Comparison of ENCODE assay signal across 19 mouse cellular contexts in the genomic region with DNA sequence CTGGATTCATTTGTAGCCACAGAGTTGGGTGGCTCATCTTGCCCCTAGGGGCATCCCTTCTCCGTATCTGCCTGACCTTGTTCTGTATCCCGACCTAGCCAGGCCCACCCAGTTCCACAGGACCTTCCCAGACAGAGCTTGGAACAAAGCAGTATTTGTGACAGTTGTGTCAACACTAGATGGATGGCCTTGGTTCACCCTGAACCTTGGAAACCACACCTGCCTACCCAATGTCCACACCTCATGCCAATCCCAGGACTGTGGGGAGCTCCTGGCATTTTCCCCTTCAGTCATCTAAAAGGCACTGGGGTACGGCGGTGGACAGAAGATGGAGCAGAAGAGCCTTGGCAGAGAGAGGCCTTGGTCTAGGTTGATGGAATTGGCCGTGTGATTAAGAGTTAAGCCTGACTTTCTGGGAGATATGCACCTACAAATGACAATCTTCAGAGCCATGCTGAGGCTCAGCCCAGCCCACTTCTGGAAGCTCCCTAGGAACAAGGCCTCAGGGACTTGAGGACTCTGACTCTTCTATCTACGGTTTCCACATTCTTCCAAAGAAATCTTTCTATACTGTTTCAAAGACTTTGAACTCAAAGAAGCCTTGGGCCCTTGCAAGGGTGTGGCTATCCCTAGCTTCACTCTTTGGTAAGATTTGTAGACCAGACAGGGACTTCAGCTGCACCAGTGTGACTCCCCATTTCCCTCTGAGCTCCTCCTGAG. TPM values are rescaled to one million over a fixed set of nuclear protein-coding genes. Genes with fewer than 3 reads are reported as not detected.
DNase-seq lines count a peak whose midpoint lies in the region; ATAC-seq and TF ChIP-seq lines count a peak whose summit lies in the region.
"Had no signal": no experiment of that assay in that cellular context is flagged by ENCODE, and none has a peak within 500 bp of the region (broad histone marks: within the 10 kb centered on the region; RNA-seq: fewer than 3 reads in every experiment).

No protein-coding gene starts in this region.

- no peak overlapping the region for H3K4me3 ChIP-seq in intestine, embryonic 15.5 days (replicated peaks)
- H3K4me3 ChIP-seq in intestine, embryonic 16.5 days (ENCODE audit: low read length) = no peak overlapping the region
- no peak overlapping the region for H3K4me3 ChIP-seq in myocyte
- no peak overlapping the region for H3K4me3 ChIP-seq in stomach, postnatal 0 days (ENCODE audit: low read depth, low read length)
- no peak overlapping the region for H3K4me3 ChIP-seq in kidney, embryonic 14.5 days (ENCODE audit: low read length)
- no peak overlapping the region for H3K4me3 ChIP-seq in cerebellum, adult 2 months (replicated peaks; ENCODE audit: insufficient read depth, low read depth, low read length)
- H3K4me3 ChIP-seq: embryonic facial prominence, embryonic 10.5 days; embryonic facial prominence, embryonic 12.5 days had no signal

- no peak for TF ChIP-seq EP300 in stomach, postnatal 0 days (optimal IDR thresholded peaks at IDR 0.05)

- H3K27ac ChIP-seq in intestine, embryonic 15.5 days = peak overlapping the region; percentile 29; the same call in 1 of the 2 replicates
- H3K27ac ChIP-seq in intestine, embryonic 16.5 days (ENCODE audit: low read length) = peak overlapping the region; percentile 81
- no peak overlapping the region for H3K27ac ChIP-seq in stomach, postnatal 0 days (replicated peaks)
- no peak overlapping the region for H3K27ac ChIP-seq in kidney, embryonic 14.5 days (ENCODE audit: low read depth, low read length)
- no peak overlapping the region for H3K27ac ChIP-seq in cerebellum, adult 2 months (ENCODE audit: insufficient read depth, low read length)
- H3K27ac ChIP-seq: embryonic facial prominence, embryonic 10.5 days; embryonic facial prominence, embryonic 12.5 days had no signal

- H3K79me2 ChIP-seq in myocyte (ENCODE audit: control insufficient read depth, insufficient read depth) = no peaks in the 10 kb centered on the region

- TF ChIP-seq POLR2A in myocyte (IDR thresholded peaks at IDR 0.05; ENCODE audit: insufficient read length, low read depth) = no peak
- no peak for TF ChIP-seq POLR2A in cerebellum, adult 2 months (IDR thresholded peaks at IDR 0.05; ENCODE audit: borderline replicate concordance, insufficient read depth, low read length)

- no peak for TF ChIP-seq CTCF in stomach, postnatal 0 days (IDR thresholded peaks at IDR 0.05; ENCODE audit: low read depth)
- TF ChIP-seq CTCF in cerebellum, adult 2 months (IDR thresholded peaks at IDR 0.05; ENCODE audit: borderline replicate concordance, insufficient read depth, low read depth, low read length) = no peak

- no peak for DNase-seq in stomach, postnatal 0 days (ENCODE audit: low spot score)
- DNase-seq in ovary, postnatal 36 days (ENCODE audit: low spot score) = no peak
- DNase-seq in cerebellum, adult 2 months = no peak
- DNase-seq: adrenal gland, adult 2 months; adrenal gland, postnatal 10 days; adrenal gland, postnatal 25 days; cerebellum, adult 11 months; cerebellum, adult 18-20 months; cerebellum, adult 9-10 months; cerebellum, postnatal 10 days; cerebellum, postnatal 25 days had no signal

- no peaks in the 10 kb centered on the region for H3K36me3 ChIP-seq in intestine, embryonic 15.5 days
- no peaks in the 10 kb centered on the region for H3K36me3 ChIP-seq in intestine, embryonic 16.5 days (ENCODE audit: control insufficient read depth, insufficient read depth, low read length)
- peaks cover 3% of the 10 kb centered on the region for H3K36me3 ChIP-seq in myocyte (ENCODE audit: control insufficient read depth, insufficient read depth)
- H3K36me3 ChIP-seq in stomach, postnatal 0 days (ENCODE audit: control insufficient read depth, insufficient read depth, low read length) = no peaks in the 10 kb centered on the region
- no peaks in the 10 kb centered on the region for H3K36me3 ChIP-seq in kidney, embryonic 14.5 days (ENCODE audit: control insufficient read depth, insufficient read depth, low read length)
- H3K36me3 ChIP-seq: embryonic facial prominence, embryonic 10.5 days; embryonic facial prominence, embryonic 12.5 days had no signal

- 71% methylated on average over 6 of the region's 6 CpGs for WGBS in intestine, embryonic 15.5 days
- WGBS in intestine, embryonic 16.5 days = 67% methylated on average over 6 of the region's 6 CpGs
- 69% methylated on average over 6 of the region's 6 CpGs for WGBS in stomach, postnatal 0 days
- 84% methylated on average over 6 of the region's 6 CpGs for WGBS in kidney, embryonic 14.5 days
- WGBS in cerebellum, adult 2 months = 89% methylated on average over 6 of the region's 6 CpGs

- peak; percentile 74 for ATAC-seq in intestine, embryonic 15.5 days
- peak; percentile 74 for ATAC-seq in intestine, embryonic 16.5 days
- peak; percentile 42; the same call in 1 of the 2 replicates for ATAC-seq in stomach, postnatal 0 days (ENCODE audit: low FRiP score, low TSS enrichment)
- no peak for ATAC-seq in kidney, embryonic 14.5 days (ENCODE audit: low FRiP score, low TSS enrichment)
- ATAC-seq: forebrain, embryonic 14.5 days; forebrain, embryonic 16.5 days had no signal

- H3K4me1 ChIP-seq in intestine, embryonic 15.5 days (replicated peaks) = 0 out of 2 replicates have a peak, but pooled peaks cover 3% of the 10 kb centered on the region
- H3K4me1 ChIP-seq in intestine, embryonic 16.5 days (ENCODE audit: control insufficient read depth, insufficient read depth, low read length) = peaks cover 12% of the 10 kb centered on the region
- 0 out of 2 replicates have a peak, but pooled peaks cover 4% of the 10 kb centered on the region for H3K4me1 ChIP-seq in stomach, postnatal 0 days (replicated peaks; ENCODE audit: control insufficient read depth, insufficient read depth)
- H3K4me1 ChIP-seq in kidney, embryonic 14.5 days (ENCODE audit: control insufficient read depth, insufficient read depth, low read length) = no peaks in the 10 kb centered on the region
- no peaks in the 10 kb centered on the region for H3K4me1 ChIP-seq in cerebellum, adult 2 months (ENCODE audit: control insufficient read depth, insufficient read depth, low read length)

- no peak overlapping the region for H3ac ChIP-seq in myocyte (ENCODE audit: control insufficient read depth, insufficient read length)

- no peaks in the 10 kb centered on the region for H3K27me3 ChIP-seq in intestine, embryonic 15.5 days (replicated peaks)
- H3K27me3 ChIP-seq in intestine, embryonic 16.5 days (replicated peaks; ENCODE audit: control insufficient read depth, insufficient read depth, low read length) = no peaks in the 10 kb centered on the region
- H3K27me3 ChIP-seq in myocyte (ENCODE audit: control insufficient read depth, insufficient read depth, insufficient read length) = no peaks in the 10 kb centered on the region
- no peaks in the 10 kb centered on the region for H3K27me3 ChIP-seq in stomach, postnatal 0 days (ENCODE audit: control insufficient read depth, insufficient read depth, low read length)
- no peaks in the 10 kb centered on the region for H3K27me3 ChIP-seq in kidney, embryonic 14.5 days (ENCODE audit: control insufficient read depth, insufficient read depth, low read length)
- H3K27me3 ChIP-seq in cerebellum, adult 2 months (ENCODE audit: control insufficient read depth, insufficient read depth, low read length) = no peaks in the 10 kb centered on the region
- H3K27me3 ChIP-seq: embryonic facial prominence, embryonic 12.5 days had no signal

- H3K9me3 ChIP-seq in intestine, embryonic 15.5 days = no peaks in the 10 kb centered on the region
- H3K9me3 ChIP-seq in intestine, embryonic 16.5 days (ENCODE audit: control insufficient read depth, low read length) = no peaks in the 10 kb centered on the region
- no peaks in the 10 kb centered on the region for H3K9me3 ChIP-seq in stomach, postnatal 0 days (ENCODE audit: control insufficient read depth, low read length)
- H3K9me3 ChIP-seq in kidney, embryonic 14.5 days (ENCODE audit: control insufficient read depth, low read length) = no peaks in the 10 kb centered on the region
- H3K9me3 ChIP-seq: embryonic facial prominence, embryonic 10.5 days; embryonic facial prominence, embryonic 12.5 days had no signal

- H3K9ac ChIP-seq in intestine, embryonic 15.5 days = no peak overlapping the region
- no peak overlapping the region for H3K9ac ChIP-seq in intestine, embryonic 16.5 days (ENCODE audit: low read depth, low read length)
- H3K9ac ChIP-seq in stomach, postnatal 0 days (ENCODE audit: low read length) = no peak overlapping the region
- no peak overlapping the region for H3K9ac ChIP-seq in kidney, embryonic 14.5 days (ENCODE audit: low read depth, low read length)
- H3K9ac ChIP-seq: embryonic facial prominence, embryonic 12.5 days had no signal

- H3K4me2 ChIP-seq in intestine, embryonic 15.5 days (replicated peaks) = no peak overlapping the region
- no peak overlapping the region for H3K4me2 ChIP-seq in intestine, embryonic 16.5 days (ENCODE audit: low read depth, low read length)
- H3K4me2 ChIP-seq in myocyte (ENCODE audit: low read depth) = no peak overlapping the region
- no peak overlapping the region for H3K4me2 ChIP-seq in stomach, postnatal 0 days (replicated peaks; ENCODE audit: low read depth)
- no peak overlapping the region for H3K4me2 ChIP-seq in kidney, embryonic 14.5 days (replicated peaks; ENCODE audit: low read depth, low read length)
- H3K4me2 ChIP-seq: embryonic facial prominence, embryonic 12.5 days had no signal

TF ChIP-seq in myocyte, 11 proteins besides CTCF, POLR2A, EP300 and RAD21:
- TF ChIP-seq MYOG (IDR thresholded peaks at IDR 0.05; ENCODE audit: control insufficient read depth in 1 of 3, insufficient read depth in 1 of 3, insufficient read length in 2 of 3, low read depth in 2 of 3) (no peak), MYOD1 (IDR thresholded peaks at IDR 0.05; ENCODE audit: control insufficient read depth in 1 of 3, insufficient read length in 2 of 3, low read depth in 2 of 3) (no peak), CEBPB (IDR thresholded peaks at IDR 0.05; ENCODE audit: insufficient read depth, poor library complexity, severe bottlenecking) (no peak), POLR2AphosphoS2 (IDR thresholded peaks at IDR 0.05; ENCODE audit: insufficient read length, low read depth) (peak; percentile 0), MAX (IDR thresholded peaks at IDR 0.05; ENCODE audit: low read depth) (no peak), TCF3 (IDR thresholded peaks at IDR 0.05; ENCODE audit: insufficient read length, low read depth) (no peak), USF1 (IDR thresholded peaks at IDR 0.05; ENCODE audit: low read depth) (no peak)

RNA-seq across cellular contexts. Expression of gene Pdcd4, which starts 18.9 kb away (rescaled TPM):
- 65.1 and 73.7 TPM in 2 replicates for polyA plus RNA-seq in intestine, embryonic 15.5 days (2015; fragmentation: Nextera tagmentation; extraction: Ambion mirVana)
- 65.7 and 72.7 TPM in 2 replicates for polyA plus RNA-seq in intestine, embryonic 16.5 days (2015; fragmentation: Nextera tagmentation; extraction: Ambion mirVana)
- 8.4 TPM for polyA plus RNA-seq in myocyte (2012; fragmentation: generic; extraction: Trizol)
- polyA plus RNA-seq in stomach, postnatal 0 days (2015; fragmentation: Nextera tagmentation; extraction: Ambion mirVana) = 204 and 217 TPM in 2 replicates
- polyA plus RNA-seq in kidney, embryonic 14.5 days (2014; fragmentation: Nextera tagmentation; extraction: Ambion mirVana) = 134 and 136 TPM in 2 replicates
- polyA plus RNA-seq in cerebellum, adult 2 months (2012; rRNA removed) = 40.0 and 42.3 TPM in 2 replicates

Comparison
In these comparisons a context has a peak if more than half of its experiments do, and no peak if none do; other contexts are left out.
1. H3K27ac ChIP-seq: peak in intestine, embryonic 15.5 days (single experiment) and intestine, embryonic 16.5 days (single experiment); none in stomach, postnatal 0 days (single experiment), kidney, embryonic 14.5 days (single experiment) and cerebellum, adult 2 months (single experiment).